Mouse (Mus musculus) forebrain, embryonic 12.5 days (tissue): Measurements from ENCODE around the gene Wbp1l. TPM values are rescaled to one million over a fixed set of nuclear protein-coding genes. Genes with fewer than 3 reads are reported as not detected.

Experiments used
- ATAC-seq: fragments of 200-750 bp; cut with Nextera tagmentation; 2 replicates; pipeline ENCODE4 v1.8.0; 2017; ENCODE audit warnings: moderate TSS enrichment; ENCODE audit not compliant: low FRiP score
- H3K27ac ChIP-seq: fragments of 300-500 bp; sonication (generic); 2 replicates; pipeline ENCODE4 v1.5.1; 2016; ENCODE audit warnings: mild to moderate bottlenecking
- H3K27me3 ChIP-seq: fragments of 300-500 bp; sonication (generic); 2 replicates; pipeline ENCODE4 v1.6.1; 2016; ENCODE audit warnings: mild to moderate bottlenecking
- H3K36me3 ChIP-seq: fragments of 300-500 bp; sonication (generic); replicated peaks from 2 replicates; pipeline ENCODE4 v1.6.1; 2016; ENCODE audit warnings: mild to moderate bottlenecking
- H3K4me1 ChIP-seq: fragments of 300-500 bp; sonication (generic); 2 replicates; pipeline ENCODE4 v1.6.1; 2016
- H3K4me2 ChIP-seq: fragments of 300-500 bp; sonication (generic); 2 replicates; pipeline ENCODE4 v1.6.1; 2016; ENCODE audit warnings: mild to moderate bottlenecking, moderate library complexity
- H3K4me3 ChIP-seq: fragments of 300-500 bp; sonication (generic); replicated peaks from 2 replicates; pipeline ENCODE4 v1.5.1; 2016; ENCODE audit warnings: mild to moderate bottlenecking
- H3K9ac ChIP-seq: fragments of 300-500 bp; sonication (generic); 2 replicates; pipeline ENCODE4 v1.6.1; 2016; ENCODE audit warnings: mild to moderate bottlenecking
- H3K9me3 ChIP-seq: fragments of 300-500 bp; sonication (generic); 2 replicates; pipeline ENCODE4 v1.6.1; 2016
- WGBS: fragments of 180-500 bp; shearing (Covaris S2); methylation state at CpG from one replicate; pipeline ENCODE4 v1.1.7; 2016; 5-methylcytosine and 5-hydroxymethylcytosine counted together
- polyA plus RNA-seq: library from polyadenylated mRNA; unstranded; fragments of >200 nt; fragmentation: Nextera tagmentation; extraction: Ambion mirVana; gene quantifications from 2 replicates; pipeline ENCODE4 v1.2.1, GENCODE M21; 2016

The Wbp1l gene
- polyA plus RNA-seq, 1 experiment from 2014 or later: 43.2 TPM

- peak; percentile 70; the same call in 1 of the 2 replicates for ATAC-seq
Measured at GRCm38 (mm10) chr19:46572548-46572947, 26.3 kb upstream of the Wbp1l start.

DNA sequence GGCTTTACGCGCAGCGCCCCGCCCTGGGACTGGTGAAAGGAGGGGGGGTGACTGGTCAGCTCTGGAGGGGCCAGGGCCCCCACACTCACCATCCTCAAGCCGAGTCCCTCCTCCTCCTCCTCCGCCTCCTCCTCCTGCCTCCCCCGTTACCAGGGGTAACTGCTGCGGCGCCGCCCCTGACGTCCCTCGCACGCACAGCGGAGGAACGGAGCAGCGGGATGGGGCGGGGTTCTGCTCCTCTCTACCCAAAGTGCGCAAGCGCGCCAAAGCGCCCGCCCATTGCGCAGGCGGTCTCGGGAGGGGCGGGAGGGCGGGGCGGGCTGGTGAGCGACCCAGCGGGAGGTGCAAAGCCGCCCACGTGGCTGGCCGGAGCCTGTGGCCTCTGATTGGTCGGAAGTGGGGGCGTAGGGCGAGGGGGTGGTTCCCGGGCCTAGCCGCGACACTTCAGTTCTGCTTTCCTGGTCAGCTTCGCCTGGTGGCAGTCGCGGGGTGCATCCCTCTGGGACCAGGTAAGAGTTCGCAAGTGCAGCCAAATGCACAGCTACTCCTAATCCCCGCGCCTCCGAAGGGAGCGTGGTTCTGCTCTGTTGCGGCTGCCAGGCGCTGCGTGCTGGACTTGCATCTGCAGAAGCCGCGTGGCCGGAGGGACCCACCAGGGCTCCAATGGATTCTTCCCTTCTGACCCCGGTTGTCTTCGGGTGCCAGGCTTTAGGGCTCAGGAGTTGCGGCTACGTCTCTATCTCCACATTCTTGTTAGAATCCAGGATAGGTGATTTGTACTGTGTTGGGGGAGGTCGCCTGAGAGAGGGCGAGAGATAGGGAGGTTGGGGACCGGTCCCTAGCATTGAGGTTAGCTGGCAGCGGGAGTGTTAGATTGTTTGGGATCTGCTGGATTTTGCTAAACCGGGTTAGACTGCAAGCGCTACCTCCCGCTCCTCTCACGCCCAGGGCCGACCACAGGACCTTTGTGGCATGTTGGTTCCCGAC is 25.6 kb upstream of the Wbp1l start, which contains the start of the genes Arl3 and Sfxn2:
TSS of gene Arl3 (minus strand) at position 248 of the 987 bp plus-strand sequence.
TSS of gene Sfxn2 (plus strand) at position 415 of the 987 bp plus-strand sequence.
- no peaks in the 10 kb centered on the region for H3K9me3 ChIP-seq
- H3K9ac ChIP-seq: peak within 1 kb of the TSS; percentile 83
- peak within 1 kb of the TSS; percentile 81 for H3K4me3 ChIP-seq
- H3K4me1 ChIP-seq: peaks cover 22% of the 10 kb centered on the region
- no peaks in the 10 kb centered on the region for H3K27me3 ChIP-seq
- WGBS: under 1% methylated on average over 64 of the region's 67 CpGs
- ATAC-seq: peak; percentile 97
- H3K4me2 ChIP-seq: peak within 1 kb of the TSS; percentile 67
- H3K36me3 ChIP-seq: no peaks in the 10 kb centered on the region
- peak within 1 kb of the TSS; percentile 81 for H3K27ac ChIP-seq

More at GRCm38 (mm10) chr19:46572548-46572947, 26.3 kb upstream of the Wbp1l start:
- Histone ChIP-seq H3K36me3 (0 out of 2 replicates have a peak, but pooled peaks cover under 1% of the 10 kb centered on the region), H3K4me3 (peak overlapping the region; percentile 81), H3K27ac (peak overlapping the region; percentile 81), H3K4me1 (peaks cover 22% of the 10 kb centered on the region), H3K9ac (peak overlapping the region; percentile 83), H3K9me3 (peaks cover 1% of the 10 kb centered on the region; the same call in 1 of the 2 replicates), H3K4me2 (peak overlapping the region; percentile 67), H3K27me3 (no peaks in the 10 kb centered on the region)
- under 1% methylated on average over 17 of the region's 17 CpGs for WGBS

DNA sequence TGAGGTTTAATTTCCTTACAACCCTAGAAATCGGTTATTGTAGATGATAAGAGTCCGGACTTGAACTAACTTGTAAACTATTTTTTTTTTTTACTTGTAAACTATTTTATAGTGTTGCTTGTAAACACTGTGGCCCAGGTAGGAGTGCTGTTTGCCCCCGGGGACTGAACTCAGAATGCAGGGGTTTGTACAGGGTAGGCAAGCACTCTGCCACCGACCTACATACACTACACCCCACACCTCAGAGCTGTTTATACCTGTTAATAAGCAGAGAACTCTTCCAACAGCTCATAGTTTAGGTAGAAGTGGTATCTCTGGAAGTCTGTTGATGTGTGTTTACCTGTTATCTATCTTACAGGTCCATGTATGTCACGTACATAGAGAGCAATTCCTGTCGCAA is 24.9 kb upstream of the Wbp1l start:
- Histone ChIP-seq H3K36me3 (no peaks in the 10 kb centered on the region), H3K4me2 (peak overlapping the region; percentile 67), H3K9me3 (no peaks in the 10 kb centered on the region), H3K4me3 (peak overlapping the region; percentile 81), H3K4me1 (peaks cover 22% of the 10 kb centered on the region), H3K27ac (no peak overlapping the region), H3K9ac (peak overlapping the region; percentile 83; the same call in 1 of the 2 replicates), H3K27me3 (no peaks in the 10 kb centered on the region)
- ATAC-seq: no peak
- 50% methylated on average over 6 of the region's 6 CpGs for WGBS

DNA sequence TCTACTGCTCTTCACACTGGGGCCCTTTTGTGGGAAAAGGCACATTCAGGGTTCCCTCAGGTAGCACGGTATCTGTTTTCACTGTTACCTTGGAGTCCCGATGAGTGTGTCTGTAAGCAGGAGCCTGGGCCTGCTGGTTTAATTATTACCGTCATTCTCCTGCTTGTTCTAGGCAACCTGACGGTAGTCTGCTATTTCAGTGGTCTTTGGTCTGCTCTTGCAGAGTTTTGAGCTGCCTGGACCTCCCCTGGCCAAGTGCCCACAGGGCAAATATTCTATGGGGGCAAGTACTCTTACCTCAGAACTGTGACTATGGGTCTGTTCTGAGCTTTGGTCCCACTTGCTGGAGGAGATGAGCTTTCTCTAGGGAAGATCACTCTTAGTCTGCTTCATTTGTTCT is 23.7 kb upstream of the Wbp1l start:
- Histone ChIP-seq H3K27ac (no peak overlapping the region), H3K9me3 (no peaks in the 10 kb centered on the region)
- no peak for ATAC-seq

DNA sequence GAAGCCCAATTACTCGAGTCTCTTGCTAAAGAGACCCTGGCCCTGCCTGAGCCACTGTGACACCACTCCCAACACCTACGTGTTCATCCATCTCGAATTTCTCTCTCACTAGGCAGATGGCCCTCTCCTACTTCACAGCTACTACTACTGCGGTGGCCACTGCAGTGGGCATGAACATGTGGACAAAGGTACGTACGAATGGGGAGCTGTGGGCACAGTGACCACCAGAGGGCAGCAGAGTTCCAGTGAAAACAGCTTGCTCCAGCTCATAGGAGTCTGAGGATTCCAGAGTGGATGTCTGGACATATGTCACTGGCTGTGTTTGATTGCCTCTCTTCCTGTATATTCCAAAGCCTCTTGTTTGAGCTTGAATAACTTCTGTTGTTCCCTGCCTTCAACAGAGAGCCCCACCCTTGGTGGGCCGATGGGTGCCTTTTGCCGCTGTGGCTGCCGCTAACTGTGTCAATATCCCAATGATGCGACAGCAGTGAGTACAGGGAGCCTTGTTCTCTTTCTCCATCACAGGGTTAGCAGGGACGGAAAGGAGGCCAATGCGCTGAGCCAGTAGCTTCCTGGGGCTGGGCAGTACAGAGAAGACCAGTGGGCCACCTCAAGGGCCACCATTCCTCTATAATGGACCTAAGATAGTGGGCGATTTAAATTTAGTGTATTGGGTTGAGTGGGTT is 10.9 kb upstream of the Wbp1l start:
- no peaks in the 10 kb centered on the region for H3K4me1 ChIP-seq
- no peak overlapping the region for H3K4me2 ChIP-seq
- no peaks in the 10 kb centered on the region; the same call in 1 of the 2 replicates for H3K9me3 ChIP-seq
- H3K4me3 ChIP-seq: no peak overlapping the region
- peaks cover 32% of the 10 kb centered on the region; the same call in 1 of the 2 replicates for H3K36me3 ChIP-seq
- H3K27ac ChIP-seq: no peak overlapping the region
- WGBS: 60% methylated on average over 13 of the region's 13 CpGs
- no peak overlapping the region for H3K9ac ChIP-seq
- H3K27me3 ChIP-seq: no peaks in the 10 kb centered on the region
- ATAC-seq: peak; percentile 83

More for the DNA sequence above, 23.7 kb upstream of the Wbp1l start:
- Histone ChIP-seq H3K4me3 (no peak overlapping the region), H3K36me3 (no peaks in the 10 kb centered on the region), H3K27me3 (no peaks in the 10 kb centered on the region), H3K4me1 (peaks cover 22% of the 10 kb centered on the region), H3K4me2 (no peak overlapping the region), H3K9ac (no peak overlapping the region)
- 70% methylated on average over 4 of the region's 4 CpGs for WGBS

DNA sequence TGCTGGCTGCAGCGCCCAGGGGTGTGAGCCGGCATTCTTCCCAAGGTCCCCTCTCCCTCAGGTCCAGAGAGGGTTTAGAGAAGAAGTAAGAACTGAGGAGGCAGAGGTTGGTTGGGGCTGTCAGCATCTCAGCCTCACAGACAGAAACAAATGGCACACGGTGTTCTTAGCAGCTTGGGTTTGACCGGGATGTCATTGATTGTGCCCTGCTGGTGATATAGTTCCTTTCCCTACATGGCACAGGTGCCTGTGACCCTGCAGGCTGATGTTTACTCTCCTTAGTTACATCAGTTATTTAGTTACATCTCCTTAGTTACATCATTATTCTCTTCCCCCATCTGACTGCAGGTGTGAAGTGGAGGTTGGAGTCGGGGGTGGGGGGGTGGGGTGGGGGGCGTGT is 7.3 kb upstream of the Wbp1l start:
- H3K4me2 ChIP-seq: no peak overlapping the region
- H3K27me3 ChIP-seq: no peaks in the 10 kb centered on the region
- WGBS: 93% methylated on average over 6 of the region's 6 CpGs
- peaks cover 34% of the 10 kb centered on the region; the same call in 1 of the 2 replicates for H3K36me3 ChIP-seq
- no peak for ATAC-seq
- H3K9me3 ChIP-seq: no peaks in the 10 kb centered on the region; the same call in 1 of the 2 replicates
- no peak overlapping the region for H3K4me3 ChIP-seq
- H3K27ac ChIP-seq: no peak overlapping the region
- H3K4me1 ChIP-seq: no peaks in the 10 kb centered on the region
- no peak overlapping the region for H3K9ac ChIP-seq

DNA sequence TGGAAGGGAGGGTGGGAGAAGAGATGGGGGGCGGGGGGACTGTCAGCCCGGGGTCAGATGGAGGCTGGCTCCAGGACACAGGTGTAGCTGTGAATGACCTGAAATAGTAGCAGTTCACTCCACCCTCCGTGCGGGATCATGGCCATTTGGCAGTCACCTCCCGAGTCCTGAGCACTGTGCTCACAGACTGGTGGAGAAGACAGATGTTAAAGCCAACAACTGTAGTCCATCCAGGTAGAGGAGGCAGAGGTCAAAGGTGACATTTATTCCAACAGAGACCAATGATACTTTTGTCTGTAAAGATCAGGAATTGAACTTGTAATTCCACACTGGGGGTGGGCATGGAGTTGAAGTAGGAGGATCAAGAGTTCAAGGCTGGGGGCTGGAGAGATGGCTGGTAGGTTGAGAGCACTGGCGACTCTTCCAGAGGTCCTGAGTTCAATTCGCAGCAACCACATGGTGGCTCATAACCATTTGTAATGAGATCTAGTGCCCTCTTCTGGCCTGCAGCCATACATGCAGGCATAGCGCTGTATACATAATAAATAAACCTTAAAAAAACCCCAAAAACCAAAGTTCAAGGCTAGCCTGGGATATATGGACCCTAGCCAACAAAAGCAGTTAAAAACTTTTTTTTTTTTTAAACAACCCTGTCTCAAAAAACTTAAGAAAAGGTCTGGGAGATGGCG is 6.0 kb upstream of the Wbp1l start:
- WGBS: 92% methylated on average over 9 of the region's 9 CpGs
- Histone ChIP-seq H3K4me2 (no peak overlapping the region), H3K4me1 (no peaks in the 10 kb centered on the region; the same call in 1 of the 2 replicates), H3K36me3 (peaks cover 28% of the 10 kb centered on the region; the same call in 1 of the 2 replicates), H3K4me3 (no peak overlapping the region), H3K27ac (no peak overlapping the region), H3K9ac (no peak overlapping the region), H3K27me3 (no peaks in the 10 kb centered on the region), H3K9me3 (no peaks in the 10 kb centered on the region; the same call in 1 of the 2 replicates)
- no peak for ATAC-seq

DNA sequence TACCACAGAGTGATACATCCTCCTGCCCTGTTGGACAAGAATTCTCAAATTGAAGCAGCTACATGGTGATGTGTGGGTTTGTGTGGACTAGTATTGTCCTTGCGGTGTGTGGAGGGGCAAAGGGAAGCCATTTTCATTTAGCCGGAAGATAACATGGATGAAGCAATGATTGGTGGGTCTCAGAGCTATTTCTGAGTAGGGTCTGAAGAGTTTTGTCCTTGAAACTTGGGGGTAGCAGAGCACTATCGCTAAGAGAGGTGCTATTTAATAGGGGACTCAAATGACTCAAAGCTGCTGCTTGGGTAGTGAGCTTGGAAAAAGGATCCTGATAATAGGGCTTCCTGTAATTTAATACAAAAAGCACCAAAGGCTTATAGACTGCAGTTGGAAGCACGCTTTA is 697 bp upstream of the Wbp1l start:
- H3K36me3 ChIP-seq: peaks cover 6% of the 10 kb centered on the region; the same call in 1 of the 2 replicates
- no peaks in the 10 kb centered on the region for H3K27me3 ChIP-seq
- peak overlapping the region; percentile 95 for H3K4me3 ChIP-seq
- peak overlapping the region; percentile 97 for H3K4me2 ChIP-seq
- no peak for ATAC-seq
- H3K27ac ChIP-seq: 0 out of 2 replicates have a peak overlapping the region, but pooled peaks have one; percentile 13
- no peaks in the 10 kb centered on the region for H3K9me3 ChIP-seq
- H3K9ac ChIP-seq: no peak overlapping the region
- 81% methylated on average over 4 of the region's 4 CpGs for WGBS
- peaks cover 19% of the 10 kb centered on the region for H3K4me1 ChIP-seq

- H3K9me3 ChIP-seq: no peaks in the 10 kb centered on the region
- peaks cover 19% of the 10 kb centered on the region for H3K4me1 ChIP-seq
- peak overlapping the region; percentile 31; the same call in 1 of the 2 replicates for H3K27ac ChIP-seq
- H3K4me3 ChIP-seq: peak overlapping the region; percentile 95
- H3K4me2 ChIP-seq: peak overlapping the region; percentile 97
- 22% methylated on average over 22 of the region's 22 CpGs for WGBS
- no peaks in the 10 kb centered on the region for H3K27me3 ChIP-seq
- peak; percentile 17 for ATAC-seq
- peaks cover 7% of the 10 kb centered on the region; the same call in 1 of the 2 replicates for H3K36me3 ChIP-seq
- H3K9ac ChIP-seq: peak overlapping the region; percentile 81
Measured at GRCm38 (mm10) chr19:46599375-46600256, 732 bp downstream of the Wbp1l start.

DNA sequence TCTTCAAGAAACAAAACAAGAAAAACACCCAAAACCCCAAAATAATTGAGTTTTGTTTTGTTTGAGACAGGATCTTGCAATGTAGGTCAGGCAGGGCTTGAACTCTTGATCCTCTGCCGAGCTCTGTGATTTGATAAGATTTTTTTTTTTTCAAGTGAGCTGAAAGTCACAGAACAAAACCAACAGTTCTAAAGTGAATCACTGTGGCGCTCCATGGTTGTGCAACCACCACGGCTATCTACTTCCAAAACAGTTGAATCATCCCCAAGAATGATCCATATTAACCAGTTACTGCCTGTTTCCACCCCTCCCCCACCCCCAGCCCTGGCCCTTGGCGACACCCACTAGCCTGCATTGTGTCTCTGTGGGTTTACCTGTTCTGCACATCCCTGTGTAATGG is 1.5 kb downstream of the Wbp1l start:
- Histone ChIP-seq H3K27me3 (no peaks in the 10 kb centered on the region), H3K4me2 (peak overlapping the region; percentile 97; the same call in 1 of the 2 replicates), H3K36me3 (0 out of 2 replicates have a peak, but pooled peaks cover 4% of the 10 kb centered on the region), H3K4me1 (peaks cover 19% of the 10 kb centered on the region), H3K9me3 (no peaks in the 10 kb centered on the region), H3K4me3 (peak overlapping the region; percentile 95), H3K27ac (no peak overlapping the region), H3K9ac (peak overlapping the region; percentile 81; the same call in 1 of the 2 replicates)
- no peak for ATAC-seq
- 93% methylated on average over 4 of the region's 4 CpGs for WGBS
